Mouse (Mus musculus) embryonic facial prominence, embryonic 15.5 days (tissue): ENCODE results near the gene Slc25a42. TPM values are rescaled to one million over a fixed set of nuclear protein-coding genes. Genes with fewer than 3 reads are reported as not detected.

Experiments
- ATAC-seq: fragments of 200-750 bp; cut with Nextera tagmentation; 2 replicates; pipeline ENCODE4 v1.8.0; 2017; ENCODE audit warnings: low read depth, moderate TSS enrichment; ENCODE audit not compliant: insufficient number of reproducible peaks, low FRiP score, low TSS enrichment
- H3K27ac ChIP-seq: fragments of 300-500 bp; sonication (generic); replicated peaks from 2 replicates; pipeline ENCODE4 v1.5.1; 2015; ENCODE audit warnings: mild to moderate bottlenecking, inconsistent platforms
- H3K27me3 ChIP-seq: fragments of 300-500 bp; sonication (generic); 2 replicates; pipeline ENCODE4 v1.6.1; 2015; ENCODE audit warnings: inconsistent platforms
- H3K36me3 ChIP-seq: fragments of 300-500 bp; sonication (generic); 2 replicates; pipeline ENCODE4 v1.6.1; 2015; ENCODE audit warnings: mild to moderate bottlenecking, inconsistent platforms
- H3K4me1 ChIP-seq: fragments of 300-500 bp; sonication (generic); 2 replicates; pipeline ENCODE4 v1.6.1; 2015; ENCODE audit warnings: inconsistent platforms
- H3K4me2 ChIP-seq: fragments of 300-500 bp; sonication (generic); replicated peaks from 2 replicates; pipeline ENCODE4 v1.6.1; 2015; ENCODE audit warnings: mild to moderate bottlenecking, inconsistent platforms
- H3K4me3 ChIP-seq: fragments of 300-500 bp; sonication (generic); replicated peaks from 2 replicates; pipeline ENCODE4 v1.5.1; 2015; ENCODE audit warnings: mild to moderate bottlenecking, inconsistent platforms
- H3K9ac ChIP-seq: fragments of 300-500 bp; sonication (generic); 2 replicates; pipeline ENCODE4 v1.6.1; 2015; ENCODE audit warnings: inconsistent platforms
- H3K9me3 ChIP-seq: fragments of 300-500 bp; sonication (generic); replicated peaks from 2 replicates; pipeline ENCODE4 v1.6.1; 2016; ENCODE audit warnings: inconsistent platforms
- WGBS: fragments of 180-500 bp; shearing (Covaris S2); methylation state at CpG from one replicate; pipeline ENCODE4 v1.1.7; 2015; 5-methylcytosine and 5-hydroxymethylcytosine counted together
- polyA plus RNA-seq: library from polyadenylated mRNA; unstranded; fragments of >200 nt; fragmentation: Nextera tagmentation; extraction: Ambion mirVana; gene quantifications from 2 replicates; pipeline ENCODE4 v1.2.1, GENCODE M21; 2015

The Slc25a42 gene
- polyA plus RNA-seq, 1 experiment from 2014 or later, result 8.9 TPM

GRCm38 (mm10) chr8:70170748-70171147 lies 41.4 kb downstream of the Slc25a42 start:
- no peak overlapping the region for H3K27ac ChIP-seq
- no peak overlapping the region for H3K4me2 ChIP-seq
- H3K9me3 ChIP-seq, result no peaks in the 10 kb centered on the region
- H3K36me3 ChIP-seq, result no peaks in the 10 kb centered on the region
- no peak overlapping the region for H3K4me3 ChIP-seq
- peaks cover 27% of the 10 kb centered on the region for H3K4me1 ChIP-seq
- 77% methylated on average over 3 of the region's 3 CpGs for WGBS
- H3K27me3 ChIP-seq, result peaks cover 8% of the 10 kb centered on the region; the same call in 1 of the 2 replicates
- ATAC-seq, result no peak
- no peak overlapping the region for H3K9ac ChIP-seq

GRCm38 (mm10) chr8:70170116-70170515 lies 42.0 kb downstream of the Slc25a42 start:
- no peaks in the 10 kb centered on the region for H3K9me3 ChIP-seq
- H3K4me2 ChIP-seq, result no peak overlapping the region
- WGBS, result 83% methylated on average over 3 of the region's 3 CpGs
- ATAC-seq, result no peak
- no peak overlapping the region for H3K27ac ChIP-seq
- H3K4me1 ChIP-seq, result peaks cover 27% of the 10 kb centered on the region
- H3K9ac ChIP-seq, result no peak overlapping the region
- no peaks in the 10 kb centered on the region for H3K36me3 ChIP-seq
- H3K27me3 ChIP-seq, result peaks cover 10% of the 10 kb centered on the region; the same call in 1 of the 2 replicates
- H3K4me3 ChIP-seq, result no peak overlapping the region

- peak overlapping the region; percentile 52 for H3K4me2 ChIP-seq
- H3K36me3 ChIP-seq, result no peaks in the 10 kb centered on the region
- H3K4me3 ChIP-seq, result peak overlapping the region; percentile 28
- ATAC-seq, result peak; percentile 74
- peaks cover 10% of the 10 kb centered on the region; the same call in 1 of the 2 replicates for H3K27me3 ChIP-seq
- WGBS, result 2% methylated on average over 21 of the region's 21 CpGs
- no peak overlapping the region for H3K27ac ChIP-seq
- peaks cover 8% of the 10 kb centered on the region for H3K4me1 ChIP-seq
- no peaks in the 10 kb centered on the region for H3K9me3 ChIP-seq
- peak overlapping the region; percentile 18 for H3K9ac ChIP-seq
Observed at GRCm38 (mm10) chr8:70166504-70167110, 45.5 kb downstream of the Slc25a42 start.

GRCm38 (mm10) chr8:70163316-70163715 lies 48.8 kb downstream of the Slc25a42 start:
- no peak for ATAC-seq
- no peak overlapping the region for H3K9ac ChIP-seq
- no peak overlapping the region for H3K4me3 ChIP-seq
- peaks cover 10% of the 10 kb centered on the region; the same call in 1 of the 2 replicates for H3K27me3 ChIP-seq
- H3K36me3 ChIP-seq, result no peaks in the 10 kb centered on the region
- H3K4me2 ChIP-seq, result no peak overlapping the region
- no peak overlapping the region for H3K27ac ChIP-seq
- peaks cover 12% of the 10 kb centered on the region for H3K4me1 ChIP-seq
- no peaks in the 10 kb centered on the region for H3K9me3 ChIP-seq
- whole genome bisulfite sequencing, result 62% methylated on average over 3 of the region's 3 CpGs

- no peaks in the 10 kb centered on the region for H3K9me3 ChIP-seq
- H3K4me1 ChIP-seq, result peaks cover 11% of the 10 kb centered on the region
- no peaks in the 10 kb centered on the region for H3K27me3 ChIP-seq
- no peak overlapping the region for H3K27ac ChIP-seq
- no peak overlapping the region for H3K4me3 ChIP-seq
- H3K9ac ChIP-seq, result no peak overlapping the region
- no peak overlapping the region for H3K4me2 ChIP-seq
- no peaks in the 10 kb centered on the region for H3K36me3 ChIP-seq
- ATAC-seq, result no peak
- 54% methylated on average over 13 of the region's 13 CpGs for WGBS
Observed at GRCm38 (mm10) chr8:70160015-70160414, 52.1 kb downstream of the Slc25a42 start.

- Histone ChIP-seq H3K9ac (no peak overlapping the region), H3K36me3 (no peaks in the 10 kb centered on the region), H3K4me3 (no peak overlapping the region), H3K4me1 (peaks cover 11% of the 10 kb centered on the region), H3K9me3 (no peaks in the 10 kb centered on the region), H3K27me3 (no peaks in the 10 kb centered on the region), H3K27ac (no peak overlapping the region), H3K4me2 (no peak overlapping the region; the same call in 1 of the 2 replicates)
- 82% methylated on average over 4 of the region's 4 CpGs for WGBS
- no peak for ATAC-seq
Observed at GRCm38 (mm10) chr8:70159211-70159610, 52.9 kb downstream of the Slc25a42 start.

- ATAC-seq, result peak; percentile 87
- Histone ChIP-seq H3K9me3 (no peaks in the 10 kb centered on the region), H3K4me3 (peak overlapping the region; percentile 51), H3K9ac (peak overlapping the region; percentile 28), H3K27me3 (no peaks in the 10 kb centered on the region), H3K4me2 (peak overlapping the region; percentile 91), H3K27ac (no peak overlapping the region), H3K36me3 (no peaks in the 10 kb centered on the region), H3K4me1 (peaks cover 11% of the 10 kb centered on the region)
- 8% methylated on average over 40 of the region's 40 CpGs for WGBS
Observed at GRCm38 (mm10) chr8:70158069-70158853, 53.8 kb downstream of the Slc25a42 start.

- H3K4me3 ChIP-seq, result no peak overlapping the region
- H3K4me1 ChIP-seq, result peaks cover 16% of the 10 kb centered on the region
- no peak overlapping the region for H3K9ac ChIP-seq
- 84% methylated on average over 1 of the region's 1 CpGs for WGBS
- no peak overlapping the region for H3K4me2 ChIP-seq
- ATAC-seq, result no peak
- H3K9me3 ChIP-seq, result no peaks in the 10 kb centered on the region
- H3K27ac ChIP-seq, result no peak overlapping the region
- no peaks in the 10 kb centered on the region for H3K36me3 ChIP-seq
- H3K27me3 ChIP-seq, result no peaks in the 10 kb centered on the region
Observed at GRCm38 (mm10) chr8:70157240-70157800, 54.8 kb downstream of the Slc25a42 start.

- H3K36me3 ChIP-seq, result no peaks in the 10 kb centered on the region
- peak overlapping the region; percentile 33 for H3K4me2 ChIP-seq
- WGBS, result 10% methylated on average over 17 of the region's 22 CpGs
- H3K27me3 ChIP-seq, result no peaks in the 10 kb centered on the region
- no peaks in the 10 kb centered on the region for H3K9me3 ChIP-seq
- H3K27ac ChIP-seq, result no peak overlapping the region
- peak; percentile 87 for ATAC-seq
- no peak overlapping the region; the same call in 1 of the 2 replicates for H3K4me3 ChIP-seq
- H3K4me1 ChIP-seq, result peaks cover 14% of the 10 kb centered on the region
- H3K9ac ChIP-seq, result no peak overlapping the region
Observed at GRCm38 (mm10) chr8:70152537-70153257, 59.4 kb downstream of the Slc25a42 start.

GRCm38 (mm10) chr8:70150158-70150557 lies 61.9 kb downstream of the Slc25a42 start:
- Histone ChIP-seq H3K27me3 (no peaks in the 10 kb centered on the region), H3K4me2 (peak overlapping the region; percentile 30), H3K36me3 (peaks cover 23% of the 10 kb centered on the region), H3K27ac (no peak overlapping the region), H3K4me1 (peaks cover 13% of the 10 kb centered on the region), H3K9ac (no peak overlapping the region), H3K4me3 (no peak overlapping the region), H3K9me3 (no peaks in the 10 kb centered on the region)
- ATAC-seq, result peak; percentile 63
- 10% methylated on average over 13 of the region's 13 CpGs for WGBS
